Mouse (Mus musculus) heart, adult 18-20 months (tissue): ENCODE measurements around the gene Gm14085. TPM values are rescaled to one million over a fixed set of nuclear protein-coding genes. Genes with fewer than 3 reads are reported as not detected.
"Not testable (repeated sequence)": the region's sequence is repeated elsewhere in the genome, so short reads cannot be mapped to it uniquely, and the experiment has no call there.

Source experiments
- DNase-seq, 2 experiments: peaks; one replicate each; pipeline ENCODE4 v3.0.0; 2021 to 2022; ENCODE audit warnings: mixed read lengths in 1 of 2
- long read RNA-seq, 2 experiments: library from polyadenylated mRNA; stranded (forward); transcript quantifications; one replicate each; pipeline ENCODE4 v2.0.0; 2021
- total RNA-seq, 2 experiments: library from RNA; stranded (reverse); gene quantifications; 2 replicates each; pipeline ENCODE4 v1.2.3; 2021

Gm14085 gene
- total RNA-seq: under 1 TPM; 0.72 TPM
- long read RNA-seq, experiment 1, partial matches to known transcripts: 0 of 1 reads
- long read RNA-seq, experiment 1, other reads (novel, unspliced or antisense): 1 of 1 reads
- long read RNA-seq, experiment 2: 0 reads

GRCm38 (mm10) chr2:122484641-122485040 lies at the start of gene Gm14085:
Gene Gm14085 (plus strand): TSS chr2:122484941.
- DNase-seq: no peak

- DNase-seq: not testable (repeated sequence)
Measured at GRCm38 (mm10) chr2:122438706-122439482, 45.8 kb upstream of the Gm14085 start.

- peak; percentile 25 to 67 for DNase-seq
Measured at GRCm38 (mm10) chr2:122440521-122440920, 44.2 kb upstream of the Gm14085 start.

- DNase-seq: no peak
Measured at GRCm38 (mm10) chr2:122441000-122441933, 43.5 kb upstream of the Gm14085 start.

DNA sequence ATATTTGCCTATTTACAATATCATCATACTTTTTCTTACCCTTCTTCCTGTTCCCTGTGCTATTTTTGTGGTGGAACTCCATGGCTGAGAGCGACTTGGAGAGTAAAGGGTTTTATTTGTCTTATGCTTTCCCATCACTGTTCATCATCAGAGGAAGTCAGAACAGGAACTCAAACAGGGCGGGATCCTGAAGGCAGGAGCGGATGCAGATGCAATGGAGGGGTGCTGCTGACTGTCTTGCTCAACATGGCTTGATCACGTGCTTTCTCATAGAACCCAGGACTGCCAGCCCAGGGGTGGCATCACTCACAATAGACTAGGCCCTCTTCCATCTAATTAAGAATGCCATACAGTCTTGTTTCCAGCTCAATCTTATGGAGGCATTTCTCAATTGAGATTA lies 34.4 kb upstream of the Gm14085 start:
- DNase-seq: no peak

GRCm38 (mm10) chr2:122452426-122452825 lies 32.3 kb upstream of the Gm14085 start:
- peak; percentile 23 to 41 for DNase-seq

GRCm38 (mm10) chr2:122466901-122467300 lies 17.8 kb upstream of the Gm14085 start:
- DNase-seq: peak in 1 of 2 experiments; percentile 12

GRCm38 (mm10) chr2:122467351-122468013 lies 17.3 kb upstream of the Gm14085 start:
- peak; percentile 92 to 97 for DNase-seq

- DNase-seq: no peak
Measured at GRCm38 (mm10) chr2:122469221-122469620, 15.5 kb upstream of the Gm14085 start.

DNA sequence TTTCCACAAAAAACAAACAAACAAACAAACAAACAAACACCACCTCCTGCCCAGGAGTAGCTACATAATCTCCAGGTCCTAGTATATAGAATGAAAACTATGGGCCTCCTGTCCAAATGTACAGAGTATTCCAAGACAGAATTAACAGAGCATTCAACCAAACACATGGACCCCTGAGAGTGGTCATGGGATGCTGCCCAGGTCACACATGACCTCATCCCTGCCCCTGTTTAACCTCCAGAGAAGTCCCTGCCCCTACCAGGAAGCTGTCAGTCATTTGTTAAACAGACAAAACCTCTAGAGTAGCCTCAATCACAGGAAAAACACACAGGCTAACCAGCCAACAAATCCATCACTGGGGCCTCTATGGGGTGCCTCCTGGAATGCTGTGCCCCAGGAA lies 8.2 kb upstream of the Gm14085 start:
- no peak for DNase-seq

DNA sequence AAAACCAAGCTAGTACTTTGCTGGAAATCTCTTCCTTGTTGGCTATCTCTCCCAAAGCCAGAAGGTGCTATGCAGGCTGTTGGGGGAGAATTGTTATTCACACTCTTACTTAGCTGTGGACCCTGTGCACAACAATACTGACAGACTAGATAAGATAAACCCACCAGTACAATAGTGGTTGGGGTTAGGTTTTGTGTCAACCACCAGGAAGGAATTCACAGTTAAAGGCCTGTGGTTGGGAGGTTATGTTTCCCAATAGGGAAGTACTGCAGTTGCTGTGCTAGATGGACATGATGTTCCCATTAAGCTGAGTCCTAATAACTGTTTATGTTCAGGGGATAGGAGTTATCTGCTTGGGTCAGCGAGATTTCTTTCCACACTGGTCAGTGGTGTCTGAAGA lies 954 bp upstream of the Gm14085 start:
- DNase-seq: not testable (repeated sequence)

GRCm38 (mm10) chr2:122485654-122486053 lies 913 bp downstream of the Gm14085 start:
- DNase-seq: not testable (repeated sequence)

DNA sequence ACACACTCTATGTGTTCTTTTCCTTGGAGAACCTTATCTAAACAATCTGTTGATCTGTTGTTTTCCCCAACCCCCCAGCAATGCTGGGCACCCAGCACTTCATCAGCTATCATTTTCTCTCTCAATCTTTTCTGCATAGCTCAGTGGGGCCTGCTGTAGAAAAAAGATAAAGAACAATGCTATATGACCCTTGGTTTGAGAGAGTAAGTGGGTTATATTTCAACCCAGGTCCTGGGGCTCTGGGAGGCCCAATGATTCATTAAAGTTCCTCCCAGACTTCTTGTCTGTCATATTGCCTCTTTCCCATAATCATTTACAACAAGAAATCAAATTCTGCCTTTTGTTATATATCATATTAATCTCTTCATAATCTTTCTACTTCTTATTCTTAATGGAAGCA lies 1.4 kb downstream of the Gm14085 start:
- not testable (repeated sequence) for DNase-seq

- no peak for DNase-seq
Measured at GRCm38 (mm10) chr2:122486674-122487073, 1.9 kb downstream of the Gm14085 start.

DNA sequence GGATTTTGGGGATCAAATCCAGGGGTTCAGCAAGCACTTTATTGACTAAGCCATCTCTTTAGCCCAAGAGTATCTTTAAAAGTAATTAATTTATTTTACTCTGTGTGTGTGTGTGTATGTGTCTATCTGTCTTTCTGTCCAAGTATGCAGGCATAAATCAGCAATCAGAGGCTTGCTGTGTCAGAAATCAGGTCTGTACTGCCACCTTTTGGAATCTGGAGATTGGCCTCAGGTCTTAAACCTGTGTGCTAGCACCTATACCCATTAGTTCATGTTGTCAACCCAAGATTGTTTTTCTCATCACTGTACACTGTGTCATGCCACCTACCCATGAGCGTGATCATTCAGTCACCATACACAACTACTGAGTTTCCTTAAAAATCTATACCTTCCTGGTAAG lies 45.0 kb downstream of the Gm14085 start:
- DNase-seq: not testable (repeated sequence)

DNA sequence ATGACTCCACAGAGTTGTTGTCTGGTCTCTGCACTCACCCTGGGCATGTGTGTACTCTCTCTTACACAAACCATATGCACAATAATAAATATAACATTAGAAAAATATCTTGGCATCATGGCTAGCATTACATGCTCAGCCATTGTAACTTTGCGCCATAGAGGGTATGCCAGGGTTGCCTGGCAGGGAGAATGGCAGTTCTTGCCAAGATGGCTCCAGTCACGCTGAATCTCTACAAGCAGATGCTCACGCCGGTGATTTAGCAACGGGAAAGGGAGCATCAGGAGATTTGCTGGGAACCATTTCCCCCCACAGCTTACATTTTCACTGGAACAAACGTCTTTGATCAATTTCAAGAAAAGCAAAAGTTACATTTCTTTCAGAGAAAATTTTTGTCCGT lies 46.5 kb downstream of the Gm14085 start:
- no peak for DNase-seq

- no peak for DNase-seq
Measured at GRCm38 (mm10) chr2:122531726-122532125, 47.0 kb downstream of the Gm14085 start.

DNA sequence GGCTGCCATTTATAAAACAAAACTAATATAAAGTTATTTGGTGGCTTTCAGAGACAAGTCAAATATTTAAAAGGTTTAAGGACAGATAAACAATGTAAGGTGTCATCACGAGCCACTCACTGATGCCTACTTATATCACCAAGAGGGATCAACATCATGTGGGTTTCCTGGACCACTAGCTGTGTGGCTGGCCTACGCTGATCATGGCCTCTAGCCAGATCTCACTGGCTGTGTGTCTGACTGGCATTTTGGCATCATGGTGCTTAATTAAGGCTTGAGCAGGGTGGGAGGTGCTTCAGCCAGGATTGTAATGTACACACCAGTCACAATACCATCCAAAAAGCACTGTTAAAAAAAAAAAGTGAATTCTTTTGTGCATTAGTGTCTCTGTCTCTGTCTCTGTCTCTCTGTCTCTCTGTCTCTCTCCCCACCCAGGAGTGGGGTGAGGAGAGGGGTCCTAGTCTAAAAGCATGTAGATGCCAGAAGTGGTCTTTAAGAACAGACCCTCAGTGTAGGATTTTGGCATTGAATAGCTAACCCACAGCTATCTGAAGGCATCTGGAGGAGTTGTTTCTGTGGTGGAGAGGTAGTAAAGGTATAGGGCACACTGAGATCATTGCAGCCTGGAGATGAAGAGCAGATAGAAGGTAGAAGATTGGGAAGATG lies 47.5 kb downstream of the Gm14085 start:
- no peak for DNase-seq

DNA sequence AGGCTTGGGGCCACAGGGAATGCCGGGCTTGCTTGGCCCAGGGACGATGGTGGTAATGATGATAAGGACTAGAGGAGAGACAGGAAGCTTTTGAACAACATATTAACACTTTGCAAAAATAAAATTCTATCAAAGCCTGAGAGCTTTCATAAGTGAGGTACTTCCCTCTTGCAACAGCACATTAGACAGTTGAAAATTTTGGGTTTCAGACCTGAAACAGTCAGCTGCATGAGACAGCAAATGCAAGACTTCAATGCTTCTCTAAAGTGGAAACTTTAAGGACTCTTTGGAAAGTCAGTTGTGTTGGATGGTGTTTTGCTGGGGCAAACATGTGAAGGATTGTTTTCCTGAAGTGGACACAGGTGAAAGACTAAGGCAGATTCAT lies 48.1 kb downstream of the Gm14085 start:
- DNase-seq: no peak

DNA sequence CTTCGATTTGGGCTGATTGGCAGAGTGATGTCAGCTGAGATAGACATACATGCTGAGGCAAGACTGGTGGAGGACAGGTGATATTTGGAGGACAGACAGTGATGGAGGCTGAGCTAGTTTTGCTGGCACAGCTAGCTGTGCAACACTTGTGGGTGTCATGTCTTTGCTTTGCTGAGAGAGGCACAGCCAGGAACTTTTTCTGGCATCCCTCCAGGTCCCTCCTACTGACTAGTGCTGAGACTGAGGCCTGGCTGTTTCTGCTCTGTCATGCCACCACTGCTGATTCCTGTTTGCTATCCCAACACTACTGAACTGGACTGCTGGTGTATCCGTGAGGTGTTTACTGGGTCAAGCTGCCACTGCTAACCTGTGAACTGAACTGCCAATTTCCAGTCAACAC lies 48.6 kb downstream of the Gm14085 start:
- no peak for DNase-seq

DNA sequence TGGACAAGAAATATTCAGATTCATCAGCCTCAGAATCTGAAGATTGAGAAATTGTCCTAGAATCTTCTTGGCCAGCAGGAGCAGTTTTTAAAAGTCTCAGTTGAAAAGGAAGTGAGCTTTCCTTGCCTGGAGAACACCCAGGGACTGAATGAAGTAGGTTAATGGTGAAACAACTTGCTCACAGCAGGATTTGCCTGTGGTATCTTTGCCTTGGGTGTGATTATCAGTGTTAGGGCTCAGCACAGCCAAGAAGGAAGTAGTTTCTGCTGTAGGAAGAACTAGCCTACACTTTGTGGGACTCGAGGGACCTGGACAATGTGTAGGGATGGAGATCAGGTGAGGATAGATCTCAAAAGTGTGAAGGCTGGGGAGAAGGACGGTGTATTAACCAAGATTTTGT lies 49.9 kb downstream of the Gm14085 start:
- no peak for DNase-seq

GRCm38 (mm10) chr2:122558317-122558716 lies 73.6 kb downstream of the Gm14085 start:
- peak; percentile 32 to 55 for DNase-seq
